Mouse (Mus musculus) Muller cell, postnatal 12 days (primary cell): ENCODE data around the gene Ptpn13.

Experiments used
- DNase-seq: peaks from one replicate; pipeline ENCODE4 v3.0.0-alpha.2; 2015; ENCODE audit errors: inconsistent ontology term

Ptpn13 gene

GRCm38 (mm10) chr5:103422609-103423008 is 2.4 kb upstream of the Ptpn13 start:
- DNase-seq = no peak

GRCm38 (mm10) chr5:103423305-103423926 is 1.6 kb upstream of the Ptpn13 start:
- peak; percentile 36 for DNase-seq

GRCm38 (mm10) chr5:103423927-103424315 is 1.1 kb upstream of the Ptpn13 start:
- DNase-seq = no peak

DNA sequence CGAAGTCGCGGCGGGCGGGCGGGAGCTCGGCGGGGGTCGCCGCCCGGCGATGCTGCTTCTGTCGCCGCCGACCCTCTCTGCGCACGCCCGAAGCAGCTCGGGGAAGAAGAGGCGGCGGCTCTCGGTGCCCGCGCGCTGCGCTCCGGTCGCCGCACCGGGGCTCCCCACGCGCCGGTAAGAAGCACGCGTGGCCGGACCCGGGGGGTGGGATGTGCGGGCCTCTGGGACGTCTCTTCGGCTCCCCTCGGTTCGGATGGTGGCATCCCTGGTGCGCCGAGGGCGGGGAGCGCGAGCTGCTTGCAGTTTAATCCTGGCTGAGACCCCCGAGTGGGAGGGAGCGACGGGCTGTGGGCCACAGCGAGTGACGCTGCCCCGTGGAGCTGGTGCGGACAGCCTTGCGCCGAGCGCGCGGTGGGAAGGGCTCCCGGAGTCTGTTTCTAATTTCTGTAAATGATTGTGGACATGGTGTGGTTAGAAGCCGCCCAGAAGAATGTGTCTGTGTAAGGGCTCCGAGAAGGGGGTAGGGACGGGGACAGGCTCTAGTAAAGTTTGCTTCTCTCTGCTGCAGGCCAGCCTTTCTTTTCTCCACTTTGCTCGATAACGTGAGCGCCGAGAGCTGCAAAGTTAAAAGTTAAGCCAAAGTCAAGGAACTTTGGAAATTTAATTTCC is 505 bp downstream of the Ptpn13 start:
- DNase-seq = peak; percentile 66

GRCm38 (mm10) chr5:103426250-103426649 is 1.3 kb downstream of the Ptpn13 start:
- no peak for DNase-seq

DNA sequence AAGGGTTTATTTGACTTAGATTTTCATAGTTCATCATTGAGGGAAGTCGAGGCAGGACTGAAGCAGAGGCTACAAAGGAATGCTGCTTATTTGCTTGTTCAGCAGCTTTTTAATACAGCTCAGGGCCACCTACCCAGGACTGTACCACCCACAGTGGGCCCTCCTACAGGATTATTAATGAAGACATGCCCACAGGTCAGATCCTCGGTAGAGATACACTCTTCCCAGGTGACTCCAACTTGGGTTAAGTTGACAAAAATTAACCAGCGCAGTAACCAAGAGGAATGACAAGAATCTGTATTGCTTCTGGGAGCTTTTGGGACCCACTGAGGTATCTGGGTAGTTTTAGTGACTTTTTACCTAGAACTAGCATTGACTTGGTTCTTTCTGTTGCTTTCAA is 6.0 kb downstream of the Ptpn13 start:
- no peak for DNase-seq

DNA sequence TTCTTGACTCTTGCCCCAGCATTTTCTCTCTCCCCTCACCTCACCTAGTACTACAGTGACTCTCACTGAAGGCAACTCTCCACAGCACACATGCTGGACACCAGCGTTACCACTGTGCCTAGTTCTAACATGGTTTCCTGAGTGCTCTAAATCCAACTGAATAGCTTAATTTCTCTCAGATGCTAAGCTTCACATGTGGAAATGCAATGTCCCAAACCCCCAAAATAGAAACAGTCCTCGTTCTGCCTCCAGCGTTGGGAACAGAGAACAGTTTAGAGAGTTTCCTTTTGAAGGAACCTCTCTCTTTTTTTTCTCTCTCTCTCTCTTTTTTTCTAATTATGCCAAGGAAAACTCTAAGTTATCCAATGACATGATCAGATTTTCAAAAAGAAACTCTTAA is 6.5 kb downstream of the Ptpn13 start:
- no peak for DNase-seq

DNA sequence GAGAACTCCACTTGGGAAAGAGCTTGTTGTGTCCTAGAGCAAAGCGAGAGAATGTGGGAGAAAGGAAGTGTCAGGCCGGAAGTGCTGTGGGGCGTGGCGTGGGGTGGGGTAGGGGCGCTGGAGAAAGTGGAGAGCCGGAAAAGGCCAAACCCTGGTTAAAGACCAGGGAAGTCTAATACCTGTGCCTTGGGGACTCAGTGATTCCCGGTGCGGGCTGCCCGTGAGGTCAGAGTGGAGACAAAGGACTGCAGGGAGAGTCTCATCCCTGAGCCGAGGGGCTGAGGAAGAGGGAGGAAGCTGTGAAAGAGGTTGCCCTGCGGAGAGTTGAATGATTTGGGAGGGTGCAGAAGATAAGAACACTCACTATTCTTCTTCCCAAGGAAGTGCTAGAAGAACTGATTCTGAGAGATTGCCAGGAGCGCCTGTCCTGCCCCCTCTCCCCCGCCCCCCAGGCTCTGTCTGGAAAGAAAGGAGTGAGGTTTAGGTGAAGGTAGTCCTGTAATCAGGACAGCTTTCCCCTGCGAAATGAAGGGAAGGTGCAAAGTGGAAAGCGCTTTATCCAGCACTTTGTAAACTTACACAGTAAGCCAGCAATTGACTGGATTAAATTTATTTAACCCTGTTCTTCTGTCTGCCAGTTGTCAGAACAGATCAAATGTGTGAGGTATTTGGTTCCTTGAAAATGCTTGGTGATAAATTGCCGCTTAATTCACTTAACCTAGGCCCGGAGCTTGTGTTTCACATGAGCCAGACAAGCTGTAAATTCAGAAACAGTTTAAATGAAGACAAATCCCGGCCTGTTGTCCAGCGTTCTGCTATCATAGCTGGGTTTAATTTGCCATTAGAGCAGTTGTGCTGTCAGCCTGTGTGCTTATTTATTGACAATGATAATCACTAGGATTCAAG is 11.3 kb downstream of the Ptpn13 start:
- DNase-seq = no peak

GRCm38 (mm10) chr5:103437714-103438113 is 12.7 kb downstream of the Ptpn13 start:
- DNase-seq = no peak

GRCm38 (mm10) chr5:103439171-103439570 is 14.2 kb downstream of the Ptpn13 start:
- no peak for DNase-seq

GRCm38 (mm10) chr5:103440418-103441276 is 15.7 kb downstream of the Ptpn13 start:
- no peak for DNase-seq

DNA sequence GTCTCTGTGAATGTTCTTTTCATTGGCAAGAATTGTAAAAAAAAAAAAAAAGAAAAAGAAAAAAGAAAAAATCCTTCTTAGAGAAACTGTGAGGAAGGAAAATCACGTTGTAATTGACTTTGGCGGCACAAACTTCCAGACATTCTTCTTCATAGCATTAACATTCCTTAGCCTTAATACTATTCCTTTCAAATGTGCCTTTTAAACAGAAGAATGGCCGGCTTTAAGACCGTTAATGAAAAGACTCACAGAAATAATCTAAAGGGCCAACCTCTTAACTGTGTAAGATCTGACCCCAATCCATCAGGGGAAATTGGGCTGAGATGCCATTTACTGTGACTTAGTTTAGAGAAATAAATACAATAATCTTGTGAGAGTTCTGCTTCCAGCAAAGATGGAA is 16.7 kb downstream of the Ptpn13 start:
- DNase-seq = peak; percentile 60

GRCm38 (mm10) chr5:103442269-103442688 is 17.3 kb downstream of the Ptpn13 start:
- no peak for DNase-seq

- DNase-seq = no peak
Measured at GRCm38 (mm10) chr5:103442921-103443320, 17.9 kb downstream of the Ptpn13 start.

GRCm38 (mm10) chr5:103445383-103445782 is 20.4 kb downstream of the Ptpn13 start:
- no peak for DNase-seq

- no peak for DNase-seq
Measured at GRCm38 (mm10) chr5:103447806-103448416, 22.9 kb downstream of the Ptpn13 start.

DNA sequence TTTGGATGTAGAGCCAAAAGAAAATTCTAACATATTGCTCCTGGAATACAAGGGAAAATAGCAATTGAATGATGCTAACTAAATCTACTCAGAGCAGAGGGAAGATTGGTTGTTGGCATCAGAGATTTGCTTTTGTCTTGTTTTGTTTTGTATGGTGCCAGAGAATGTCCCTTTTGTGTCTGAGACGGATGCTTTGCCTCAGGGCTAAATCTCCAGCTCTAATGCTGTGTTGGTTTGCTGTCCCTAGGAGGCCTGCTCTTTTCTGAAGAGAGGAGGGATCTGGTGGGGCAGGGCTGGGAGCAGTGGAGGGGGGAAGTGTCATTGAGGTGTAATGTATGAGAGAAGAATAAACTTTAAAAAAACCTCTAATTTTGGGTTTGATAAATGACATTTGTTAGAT is 23.5 kb downstream of the Ptpn13 start:
- DNase-seq = peak; percentile 83

GRCm38 (mm10) chr5:103450663-103451062 is 25.7 kb downstream of the Ptpn13 start:
- DNase-seq = no peak

- DNase-seq = peak; percentile 25
Measured at GRCm38 (mm10) chr5:103453361-103454140, 28.6 kb downstream of the Ptpn13 start.

DNA sequence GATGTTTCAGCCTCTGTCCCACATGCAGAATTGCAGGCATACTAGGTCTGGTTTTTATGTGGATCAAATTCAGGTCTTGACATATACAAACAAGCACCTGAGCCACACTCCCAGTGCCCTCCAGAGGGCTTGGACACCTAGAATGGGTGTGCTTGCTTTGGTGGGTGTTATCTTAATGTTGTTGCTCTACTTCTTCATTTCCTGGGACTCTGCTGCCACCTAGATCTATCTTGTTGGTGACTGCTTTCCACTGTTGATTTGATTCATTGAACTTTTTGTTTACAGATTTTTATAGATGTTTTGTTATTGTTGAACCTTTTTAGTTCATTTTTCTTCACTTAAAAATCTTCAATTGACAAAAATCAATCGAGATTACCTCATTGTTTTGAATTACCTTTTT is 31.8 kb downstream of the Ptpn13 start:
- DNase-seq = no peak
